Mouse (Mus musculus): Measurements from ENCODE around the gene Clip4. TPM values are rescaled to one million over a fixed set of nuclear protein-coding genes. Genes with fewer than 3 reads are reported as not detected.

Gene Clip4
- polyA plus RNA-seq (2012; rRNA removed) = 10.8 and 11.2 TPM in 2 replicates

GRCm38 (mm10) chr17:71768173-71768572 lies at the start of gene Clip4:
Clip4 (plus strand) TSS chr17:71768473.

GRCm38 (mm10) chr17:71752831-71753230 lies 15.4 kb upstream of the Clip4 start, which contains the start of gene Pcare:
Pcare (minus strand) TSS chr17:71752894.

Other genes starting within 250 kb of the Clip4 start
- 32.9 and 42.7 TPM in 2 replicates for gene Ndc80, start 241.6 kb upstream of the Clip4 start, polyA plus RNA-seq (2012; rRNA removed)
- 0.91 and 1.1 TPM in 2 replicates for gene Spdya, start 216.4 kb upstream of the Clip4 start, polyA plus RNA-seq (2012; rRNA removed)
- 73.1 and 124 TPM in 2 replicates for gene Wdr43, start 152.6 kb upstream of the Clip4 start, polyA plus RNA-seq (2012; rRNA removed)
- gene Togaram2, start 95.2 kb upstream of the Clip4 start, polyA plus RNA-seq (2012; rRNA removed) = 0.08 and 0.14 TPM in 2 replicates
- not detected in 2 replicates for gene Pcare, start 15.6 kb upstream of the Clip4 start, polyA plus RNA-seq (2012; rRNA removed)

Data from central nervous system, embryonic 11.5 days (tissue).